Mouse (Mus musculus): ENCODE results near the gene Gas2l1.

DNA sequence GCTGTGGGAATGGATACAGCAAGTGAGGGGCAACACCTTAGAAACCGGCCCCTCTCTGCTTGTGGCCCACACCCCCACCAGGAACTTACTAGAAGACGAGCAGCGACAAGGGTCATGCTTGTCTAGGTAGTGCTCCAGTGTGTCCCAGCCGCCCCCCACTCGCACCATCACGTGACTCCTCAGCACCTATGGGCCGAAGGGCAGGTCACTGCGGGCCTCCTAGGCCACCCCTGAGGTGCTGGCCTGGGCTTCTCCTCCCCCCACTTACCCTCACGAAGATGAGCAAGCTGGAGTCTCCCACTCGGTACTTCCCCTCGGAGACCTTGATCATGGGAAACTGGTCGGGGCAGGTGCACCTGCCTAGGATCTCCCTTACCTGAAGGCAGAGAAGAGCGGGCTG lies 2.8 kb downstream of the Gas2l1 start:
- TF ChIP-seq POLR2A (IDR thresholded peaks at IDR 0.05; ENCODE audit: insufficient read length, low read depth) (no peak), E2F4 (IDR thresholded peaks at IDR 0.05; ENCODE audit: insufficient read depth) (no peak), MAX (IDR thresholded peaks at IDR 0.05; ENCODE audit: low read depth) (no peak), REST (IDR thresholded peaks at IDR 0.05; ENCODE audit: insufficient read depth, insufficient read length) (no peak)

Data from myocyte (in vitro differentiated cells).